Mouse (Mus musculus) right cerebral cortex, adult 2 months (tissue): ENCODE data around the gene Gm4707.
"Not testable (repeated sequence)": the region's sequence is repeated elsewhere in the genome, so short reads cannot be mapped to it uniquely, and the experiment has no call there.

Source experiments
- DNase-seq, 2 experiments: peaks; one replicate each; pipeline ENCODE4 v3.0.0; 2021 to 2022; ENCODE audit warnings: low spot score in 2 of 2

Gm4707 gene

DNA sequence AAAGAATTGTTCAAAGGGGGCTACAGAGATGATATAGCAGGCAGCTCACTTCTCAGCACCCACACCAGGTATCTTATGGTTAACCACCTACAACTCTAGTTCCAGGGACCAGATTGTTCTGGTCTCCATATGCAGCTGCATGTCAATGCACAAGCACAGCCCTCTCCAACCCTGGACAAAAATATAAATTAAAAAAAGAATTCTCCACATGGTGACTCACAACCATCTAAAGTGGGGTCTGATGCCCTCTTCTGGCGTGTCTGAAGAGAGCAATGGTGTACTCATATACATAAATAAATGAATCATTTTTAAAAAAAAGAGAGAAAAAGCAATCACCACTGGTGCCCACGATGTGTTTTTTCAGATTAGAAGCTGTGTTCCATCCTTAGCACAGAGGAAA lies 15.0 kb downstream of the Gm4707 start:
- peak; percentile 22 to 26 for DNase-seq

DNA sequence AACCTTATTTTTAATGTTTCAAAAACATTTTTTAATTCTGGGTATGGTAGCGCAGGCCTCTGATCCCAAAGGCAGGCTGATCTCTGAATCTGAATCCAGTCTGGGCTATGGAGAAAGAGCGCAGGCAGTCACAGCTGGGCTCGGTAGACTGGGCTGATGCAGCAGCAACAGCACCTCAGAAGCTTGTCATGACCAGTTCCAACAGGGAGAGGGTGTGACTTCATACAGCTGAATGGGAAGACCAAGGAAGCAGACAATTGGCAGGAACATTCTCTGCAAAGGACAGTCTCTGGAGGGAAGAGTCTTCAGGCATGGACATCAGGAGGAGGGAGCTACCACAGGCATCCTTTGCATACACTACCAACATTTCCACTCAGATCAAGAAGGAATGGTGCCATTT lies 15.6 kb downstream of the Gm4707 start:
- DNase-seq = no peak

DNA sequence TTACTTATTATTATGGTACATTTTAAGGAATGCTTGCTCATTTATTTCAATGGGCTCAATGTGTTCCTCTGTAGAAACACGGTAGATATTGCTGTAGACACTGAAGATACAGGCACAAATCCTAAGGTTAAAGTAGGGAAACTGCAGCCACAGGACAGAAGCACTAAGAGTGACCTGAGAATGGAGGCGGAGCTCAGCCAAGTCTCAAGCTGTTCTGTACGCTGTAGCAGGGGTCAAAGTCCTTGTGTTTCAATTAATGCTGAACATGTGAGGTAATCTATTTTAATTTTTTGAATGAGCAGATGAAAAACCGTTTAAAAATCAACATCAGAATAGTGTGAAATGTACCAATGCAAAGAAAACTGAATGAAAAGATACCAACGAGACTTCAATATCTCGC lies 16.4 kb downstream of the Gm4707 start:
- DNase-seq = no peak

DNA sequence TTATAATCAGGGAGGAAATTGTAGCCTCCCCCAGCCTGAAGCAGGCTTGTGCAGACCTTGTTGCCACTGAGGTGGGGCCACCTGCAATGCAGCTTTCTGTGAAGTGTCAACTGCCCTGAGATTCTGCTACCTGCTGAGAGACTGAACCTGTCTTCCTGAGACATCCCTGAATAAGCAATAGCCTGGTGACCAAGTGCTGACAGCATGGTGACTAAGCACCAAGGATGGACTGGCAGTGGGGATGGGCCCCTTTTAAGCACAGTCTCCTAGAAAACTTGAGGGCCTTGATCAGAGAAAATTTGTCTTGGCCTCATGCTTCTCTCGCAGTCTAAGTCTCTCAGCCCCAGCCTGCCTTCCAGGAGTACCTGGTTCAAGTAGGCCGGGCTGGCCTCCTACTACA lies 37.2 kb downstream of the Gm4707 start:
- DNase-seq = not testable (repeated sequence)

DNA sequence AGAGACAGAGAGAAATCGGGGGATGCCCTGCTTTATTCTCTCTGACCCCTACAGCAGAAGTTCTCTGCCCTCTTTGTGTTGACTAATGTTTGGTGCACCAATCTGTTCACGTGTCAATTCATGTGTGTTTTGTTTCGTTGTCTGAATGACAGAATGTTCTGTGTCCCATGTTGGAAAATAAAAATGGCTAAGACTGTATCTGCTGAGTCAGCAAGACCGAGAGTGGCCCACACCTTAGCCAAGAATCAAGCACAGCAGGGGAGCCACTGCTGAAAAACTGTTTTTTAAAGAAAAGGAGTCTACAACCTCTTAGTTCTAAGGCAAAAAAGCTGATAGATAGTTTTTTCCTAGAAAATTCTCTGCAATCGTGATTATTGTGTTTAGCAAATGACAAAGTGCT lies 40.3 kb downstream of the Gm4707 start:
- not testable (repeated sequence) for DNase-seq

DNA sequence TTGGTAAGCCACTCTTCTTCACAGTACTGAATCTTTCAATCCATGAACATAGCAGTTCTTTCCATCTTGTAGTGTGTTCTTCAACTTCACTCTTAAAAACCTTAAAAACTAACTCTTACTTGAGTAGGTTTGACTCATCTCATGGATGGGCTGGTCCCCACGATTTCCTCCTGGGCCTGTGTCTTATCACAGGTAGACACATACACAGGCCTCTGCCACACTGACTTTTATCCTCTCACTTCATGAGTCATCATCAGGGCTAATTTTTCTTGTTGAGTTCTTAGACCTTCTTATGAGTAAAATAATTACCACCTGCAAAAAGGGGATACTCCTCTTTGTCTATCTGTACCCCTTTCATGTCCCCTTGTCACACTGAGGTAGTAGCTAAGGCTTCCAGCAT lies 42.7 kb downstream of the Gm4707 start:
- DNase-seq = no peak
